Mouse (Mus musculus): ENCODE results near the gene Rilp.

DNA sequence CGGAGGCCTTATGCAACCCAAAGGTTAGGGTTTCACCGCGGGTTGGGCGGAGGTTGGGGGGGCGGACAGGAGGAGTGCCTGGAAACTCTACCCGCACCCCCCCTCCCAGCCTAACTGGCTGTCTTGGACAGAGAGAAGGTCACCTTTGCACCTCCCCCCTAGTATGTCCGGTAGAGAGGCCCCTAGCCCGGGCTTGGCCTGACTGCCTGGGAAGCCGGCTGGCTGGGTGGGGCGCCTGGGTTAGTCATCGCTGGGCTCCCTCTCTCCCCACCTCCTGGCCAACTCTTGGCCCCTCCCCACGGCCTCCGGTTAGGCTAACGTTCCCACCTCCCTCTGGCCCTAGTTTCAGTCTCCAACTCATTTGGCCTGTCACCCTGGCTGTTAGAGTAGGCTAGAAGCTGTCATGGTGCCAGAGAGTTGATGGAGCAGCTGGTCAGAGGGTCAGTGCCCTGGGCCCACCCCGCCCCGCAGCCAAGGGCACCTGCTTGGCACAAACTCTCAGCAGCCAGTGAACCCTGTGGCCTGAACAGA lies 47.6 kb upstream of the Rilp start:
- TF ChIP-seq CTCF (IDR thresholded peaks at IDR 0.05; ENCODE audit: extremely low read depth, insufficient read depth, insufficient read length, insufficient replicate concordance) (no peak), POLR2A (IDR thresholded peaks at IDR 0.05; ENCODE audit: low read depth, low read length) (no peak)

Measured in spleen, adult 2 months (tissue).